Mouse (Mus musculus) bone marrow, adult 2 months (tissue): ENCODE results near the gene Fbxw4. TPM values are rescaled to one million over a fixed set of nuclear protein-coding genes. Genes with fewer than 3 reads are reported as not detected.
A peak's percentile ranks its signal among the peaks of the same experiment; 100 is the strongest.

Experiments
- H3K27ac ChIP-seq: fragments of 200-500 bp; 2 replicates; pipeline ENCODE4 v1.5.1; 2012; ENCODE audit warnings: low read depth, mild to moderate bottlenecking, control low read depth, inconsistent platforms, low read length; ENCODE audit not compliant: control insufficient read depth, poor library complexity, insufficient read depth
- H3K4me1 ChIP-seq: fragments of 200-500 bp; 2 replicates; pipeline ENCODE4 v1.6.1; 2011; ENCODE audit warnings: low read length; ENCODE audit not compliant: control insufficient read depth, insufficient read depth
- H3K4me3 ChIP-seq: fragments of 200-500 bp; replicated peaks from 2 replicates; pipeline ENCODE3; 2011; ENCODE audit warnings: mild to moderate bottlenecking, low read depth, low read length, control low read depth; ENCODE audit not compliant: control insufficient read depth
- CTCF ChIP-seq: fragments of 200-500 bp; IDR thresholded peaks from 2 replicates; pipeline ENCODE4 v1.5.1; 2011; ENCODE audit warnings: low read length, control low read depth; ENCODE audit not compliant: control insufficient read depth, insufficient read depth
- POLR2A ChIP-seq: fragments of 200-500 bp; IDR thresholded peaks from 2 replicates; pipeline ENCODE4 v1.6.1; 2011; ENCODE audit warnings: low read depth, mild to moderate bottlenecking, control low read depth, low read length, borderline replicate concordance; ENCODE audit not compliant: control insufficient read depth
- WGBS: fragments of 180-500 bp; shearing (Covaris S2); methylation state at CpG from one replicate; pipeline ENCODE4 v1.1.7; 2018; 5-methylcytosine and 5-hydroxymethylcytosine counted together
- polyA plus RNA-seq: library from polyadenylated mRNA; stranded (reverse); fragments of >200 nt; gene quantifications from 2 replicates; pipeline ENCODE4 v1.2.4, GENCODE M21; 2011; ENCODE audit warnings: low replicate concordance; ENCODE audit not compliant: missing spikeins, insufficient read depth, insufficient read length

The Fbxw4 gene
- polyA plus RNA-seq, 1 experiment: 22.4 TPM

GRCm38 (mm10) chr19:45575632-45576001, 84.5 kb downstream of the Fbxw4 start:
- peak overlapping the region; percentile 89 for H3K27ac ChIP-seq

GRCm38 (mm10) chr19:45574941-45575631, 85.0 kb downstream of the Fbxw4 start:
- H3K4me1 ChIP-seq: peaks cover 12% of the 10 kb centered on the region
- peak overlapping the region; percentile 89 for H3K27ac ChIP-seq
- peak overlapping the region; percentile 57 for H3K4me3 ChIP-seq
- TF ChIP-seq POLR2A: peak; percentile 23; the same call in 1 of the 2 replicates
- TF ChIP-seq CTCF: no peak
- 14% methylated on average over 19 of the region's 19 CpGs for WGBS

More at GRCm38 (mm10) chr19:45575632-45576001, 84.5 kb downstream of the Fbxw4 start:
- WGBS: 28% methylated on average over 8 of the region's 8 CpGs
- Histone ChIP-seq H3K4me1 (peaks cover 12% of the 10 kb centered on the region), H3K4me3 (peak overlapping the region; percentile 57)
- no peak for TF ChIP-seq POLR2A

GRCm38 (mm10) chr19:45574339-45574898, 85.7 kb downstream of the Fbxw4 start:
- WGBS: 28% methylated on average over 7 of the region's 7 CpGs
- Histone ChIP-seq H3K27ac (peak overlapping the region; percentile 89; the same call in 1 of the 2 replicates), H3K4me1 (peaks cover 12% of the 10 kb centered on the region), H3K4me3 (no peak overlapping the region)
- TF ChIP-seq CTCF: no peak
- TF ChIP-seq POLR2A: no peak

GRCm38 (mm10) chr19:45573861-45574267, 86.2 kb downstream of the Fbxw4 start:
- H3K27ac ChIP-seq: no peak overlapping the region
- no peak for TF ChIP-seq POLR2A
- TF ChIP-seq CTCF: peak; percentile 77
- peaks cover 12% of the 10 kb centered on the region for H3K4me1 ChIP-seq
- no peak overlapping the region for H3K4me3 ChIP-seq
- 25% methylated on average over 6 of the region's 6 CpGs for WGBS

GRCm38 (mm10) chr19:45573033-45573432, 87.1 kb downstream of the Fbxw4 start:
- peaks cover 12% of the 10 kb centered on the region for H3K4me1 ChIP-seq
- WGBS: 66% methylated on average over 6 of the region's 6 CpGs
- TF ChIP-seq POLR2A: no peak
- TF ChIP-seq CTCF: no peak

GRCm38 (mm10) chr19:45567367-45567766, 92.7 kb downstream of the Fbxw4 start:
- 94% methylated on average over 14 of the region's 14 CpGs for WGBS
- Histone ChIP-seq H3K4me1 (no peaks in the 10 kb centered on the region), H3K27ac (no peak overlapping the region), H3K4me3 (no peak overlapping the region)
- TF ChIP-seq CTCF (no peak), POLR2A (no peak)

More at GRCm38 (mm10) chr19:45573033-45573432, 87.1 kb downstream of the Fbxw4 start:
- no peak overlapping the region for H3K4me3 ChIP-seq
- H3K27ac ChIP-seq: no peak overlapping the region

GRCm38 (mm10) chr19:45565925-45566715, 94.0 kb downstream of the Fbxw4 start:
- WGBS: 79% methylated on average over 15 of the region's 15 CpGs
- TF ChIP-seq CTCF (no peak), POLR2A (no peak)
- Histone ChIP-seq H3K4me1 (peaks cover 1% of the 10 kb centered on the region; the same call in 1 of the 2 replicates), H3K4me3 (no peak overlapping the region), H3K27ac (no peak overlapping the region)

GRCm38 (mm10) chr19:45560153-45560890, 99.8 kb downstream of the Fbxw4 start, which contains the start of the genes Poll and Gm17018:
Poll (minus strand) TSS chr19:45560531.
Gm17018 (plus strand) TSS chr19:45560615.
- peak within 1 kb of the TSS; percentile 65 for H3K27ac ChIP-seq
- TF ChIP-seq CTCF (no peak), POLR2A (no peak; the same call in 1 of the 2 replicates)
- WGBS: under 1% methylated on average over 35 of the region's 35 CpGs
- H3K4me1 ChIP-seq: peaks cover 1% of the 10 kb centered on the region; the same call in 1 of the 2 replicates
- peak within 1 kb of the TSS; percentile 91 for H3K4me3 ChIP-seq
